Mouse (Mus musculus) midbrain, embryonic 14.5 days (tissue): ENCODE results near the gene Adgrf5. TPM values are rescaled to one million over a fixed set of nuclear protein-coding genes. Genes with fewer than 3 reads are reported as not detected.

Source experiments
- ATAC-seq: fragments of 200-750 bp; cut with Nextera tagmentation; 2 replicates; pipeline ENCODE4 v1.8.0; 2017; ENCODE audit warnings: moderate number of reproducible peaks, moderate library complexity; ENCODE audit not compliant: low FRiP score, low TSS enrichment
- DNase-seq: peaks from one replicate; pipeline ENCODE4 v3.0.0-alpha.2; 2015
- H3K27ac ChIP-seq: fragments of 300-500 bp; sonication (generic); replicated peaks from 2 replicates; pipeline ENCODE4 v1.5.1; 2014; ENCODE audit warnings: mild to moderate bottlenecking, low read depth, low read length, moderate library complexity
- H3K27me3 ChIP-seq: fragments of 300-500 bp; sonication (generic); 2 replicates; pipeline ENCODE4 v1.6.1; 2014; ENCODE audit warnings: low read length, control low read depth, mixed read lengths; ENCODE audit not compliant: control insufficient read depth, insufficient read depth
- H3K36me3 ChIP-seq: fragments of 300-500 bp; sonication (generic); 2 replicates; pipeline ENCODE4 v1.6.1; 2014; ENCODE audit warnings: low read length, control low read depth; ENCODE audit not compliant: control insufficient read depth, insufficient read depth
- H3K4me1 ChIP-seq: fragments of 300-500 bp; sonication (generic); 2 replicates; pipeline ENCODE4 v1.6.1; 2014; ENCODE audit warnings: mild to moderate bottlenecking, antibody characterized with exemption, low read length, control low read depth; ENCODE audit not compliant: control insufficient read depth, insufficient read depth
- H3K4me2 ChIP-seq: fragments of 300-500 bp; sonication (generic); 2 replicates; pipeline ENCODE4 v1.6.1; 2014; ENCODE audit warnings: mild to moderate bottlenecking, low read length, moderate library complexity
- H3K4me3 ChIP-seq: fragments of 300-500 bp; sonication (generic); replicated peaks from 2 replicates; pipeline ENCODE4 v1.5.1; 2014; ENCODE audit warnings: low read depth, low read length
- H3K9ac ChIP-seq: fragments of 300-500 bp; sonication (generic); replicated peaks from 2 replicates; pipeline ENCODE4 v1.6.1; 2014; ENCODE audit warnings: mild to moderate bottlenecking, low read length, moderate library complexity
- H3K9me3 ChIP-seq: fragments of 300-500 bp; sonication (generic); 2 replicates; pipeline ENCODE4 v1.6.1; 2016; ENCODE audit warnings: low read length, control low read depth, mixed read lengths; ENCODE audit not compliant: control insufficient read depth
- WGBS: fragments of 180-500 bp; shearing (Covaris S2); extraction: QIAGEN DNeasy Blood & Tissue Kit; methylation state at CpG from one replicate; pipeline ENCODE4 v1.1.7; 2014; 5-methylcytosine and 5-hydroxymethylcytosine counted together
- polyA plus RNA-seq: library from polyadenylated mRNA; unstranded; fragments of >200 nt; fragmentation: Nextera tagmentation; extraction: Ambion mirVana; gene quantifications from 2 replicates; pipeline ENCODE4 v1.2.1, GENCODE M21; 2014

The Adgrf5 gene
- polyA plus RNA-seq, 1 experiment from 2014 or later = 7.9 TPM

GRCm38 (mm10) chr17:43366486-43366885 is 6.2 kb downstream of the Adgrf5 start:
- no peaks in the 10 kb centered on the region for H3K36me3 ChIP-seq
- H3K4me2 ChIP-seq = no peak overlapping the region
- H3K4me1 ChIP-seq = no peaks in the 10 kb centered on the region
- H3K9me3 ChIP-seq = no peaks in the 10 kb centered on the region
- H3K27ac ChIP-seq = no peak overlapping the region
- WGBS = 64% methylated on average over 9 of the region's 9 CpGs
- H3K4me3 ChIP-seq = no peak overlapping the region
- DNase-seq = no peak
- ATAC-seq = no peak
- no peak overlapping the region for H3K9ac ChIP-seq
- no peaks in the 10 kb centered on the region for H3K27me3 ChIP-seq

- no peak for ATAC-seq
- H3K4me2 ChIP-seq = no peak overlapping the region
- 76% methylated on average over 5 of the region's 5 CpGs for WGBS
Observed at GRCm38 (mm10) chr17:43368171-43368576, 7.9 kb downstream of the Adgrf5 start.

GRCm38 (mm10) chr17:43372604-43373003 is 12.4 kb downstream of the Adgrf5 start:
- no peak overlapping the region for H3K9ac ChIP-seq
- no peak overlapping the region for H3K27ac ChIP-seq
- no peaks in the 10 kb centered on the region for H3K27me3 ChIP-seq
- no peaks in the 10 kb centered on the region for H3K4me1 ChIP-seq
- H3K4me3 ChIP-seq = no peak overlapping the region
- ATAC-seq (no peak), DNase-seq (no peak)
- H3K36me3 ChIP-seq = no peaks in the 10 kb centered on the region
- 89% methylated on average over 4 of the region's 4 CpGs for WGBS
- no peak overlapping the region for H3K4me2 ChIP-seq
- H3K9me3 ChIP-seq = no peaks in the 10 kb centered on the region

More at GRCm38 (mm10) chr17:43368171-43368576, 7.9 kb downstream of the Adgrf5 start:
- Histone ChIP-seq H3K36me3 (no peaks in the 10 kb centered on the region), H3K9ac (no peak overlapping the region), H3K27ac (no peak overlapping the region), H3K9me3 (no peaks in the 10 kb centered on the region), H3K27me3 (no peaks in the 10 kb centered on the region), H3K4me1 (no peaks in the 10 kb centered on the region), H3K4me3 (no peak overlapping the region)
- no peak for DNase-seq

- Histone ChIP-seq H3K9me3 (no peaks in the 10 kb centered on the region), H3K4me3 (no peak overlapping the region), H3K9ac (no peak overlapping the region), H3K27ac (no peak overlapping the region), H3K36me3 (no peaks in the 10 kb centered on the region), H3K27me3 (no peaks in the 10 kb centered on the region), H3K4me1 (no peaks in the 10 kb centered on the region), H3K4me2 (no peak overlapping the region)
- WGBS = 68% methylated on average over 4 of the region's 4 CpGs
- no peak for ATAC-seq
- no peak for DNase-seq
Observed at GRCm38 (mm10) chr17:43374020-43374419, 13.8 kb downstream of the Adgrf5 start.

GRCm38 (mm10) chr17:43376527-43376926 is 16.3 kb downstream of the Adgrf5 start:
- DNase-seq (no peak), ATAC-seq (no peak)
- Histone ChIP-seq H3K36me3 (no peaks in the 10 kb centered on the region), H3K9ac (no peak overlapping the region), H3K4me2 (no peak overlapping the region), H3K27ac (no peak overlapping the region), H3K4me1 (no peaks in the 10 kb centered on the region), H3K4me3 (no peak overlapping the region), H3K27me3 (no peaks in the 10 kb centered on the region), H3K9me3 (no peaks in the 10 kb centered on the region)
- WGBS = 73% methylated on average over 5 of the region's 5 CpGs

GRCm38 (mm10) chr17:43378703-43379102 is 18.5 kb downstream of the Adgrf5 start:
- H3K27me3 ChIP-seq = no peaks in the 10 kb centered on the region
- no peaks in the 10 kb centered on the region for H3K36me3 ChIP-seq
- no peak for ATAC-seq
- no peak overlapping the region for H3K27ac ChIP-seq
- no peak overlapping the region for H3K4me3 ChIP-seq
- 96% methylated on average over 5 of the region's 5 CpGs for WGBS
- no peaks in the 10 kb centered on the region for H3K4me1 ChIP-seq
- DNase-seq = no peak
- H3K9ac ChIP-seq = no peak overlapping the region
- no peaks in the 10 kb centered on the region for H3K9me3 ChIP-seq
- H3K4me2 ChIP-seq = no peak overlapping the region

GRCm38 (mm10) chr17:43386331-43386730 is 26.1 kb downstream of the Adgrf5 start:
- Histone ChIP-seq H3K27ac (no peak overlapping the region), H3K4me2 (no peak overlapping the region), H3K36me3 (no peaks in the 10 kb centered on the region), H3K9ac (no peak overlapping the region), H3K27me3 (no peaks in the 10 kb centered on the region), H3K4me1 (no peaks in the 10 kb centered on the region), H3K9me3 (no peaks in the 10 kb centered on the region), H3K4me3 (no peak overlapping the region)
- DNase-seq (no peak), ATAC-seq (no peak)
- 93% methylated on average over 5 of the region's 5 CpGs for WGBS

GRCm38 (mm10) chr17:43387171-43387570 is 26.9 kb downstream of the Adgrf5 start:
- H3K9ac ChIP-seq = no peak overlapping the region
- no peak overlapping the region for H3K4me3 ChIP-seq
- DNase-seq (no peak), ATAC-seq (no peak)
- H3K4me2 ChIP-seq = no peak overlapping the region
- H3K9me3 ChIP-seq = no peaks in the 10 kb centered on the region
- H3K4me1 ChIP-seq = no peaks in the 10 kb centered on the region
- H3K36me3 ChIP-seq = no peaks in the 10 kb centered on the region
- WGBS = 88% methylated on average over 3 of the region's 3 CpGs
- no peaks in the 10 kb centered on the region for H3K27me3 ChIP-seq
- no peak overlapping the region for H3K27ac ChIP-seq

GRCm38 (mm10) chr17:43389256-43389655 is 29.0 kb downstream of the Adgrf5 start:
- Histone ChIP-seq H3K4me2 (no peak overlapping the region), H3K4me1 (no peaks in the 10 kb centered on the region), H3K4me3 (no peak overlapping the region), H3K36me3 (no peaks in the 10 kb centered on the region), H3K9ac (no peak overlapping the region), H3K27ac (no peak overlapping the region), H3K27me3 (no peaks in the 10 kb centered on the region), H3K9me3 (no peaks in the 10 kb centered on the region)
- 94% methylated on average over 11 of the region's 11 CpGs for WGBS
- ATAC-seq = no peak
- DNase-seq = no peak
